Mouse (Mus musculus): ENCODE results near the gene Twf2. TPM values are rescaled to one million over a fixed set of nuclear protein-coding genes. Genes with fewer than 3 reads are reported as not detected.

The Twf2 gene
- polyA plus RNA-seq, 1 experiment = 29.7 TPM

DNA sequence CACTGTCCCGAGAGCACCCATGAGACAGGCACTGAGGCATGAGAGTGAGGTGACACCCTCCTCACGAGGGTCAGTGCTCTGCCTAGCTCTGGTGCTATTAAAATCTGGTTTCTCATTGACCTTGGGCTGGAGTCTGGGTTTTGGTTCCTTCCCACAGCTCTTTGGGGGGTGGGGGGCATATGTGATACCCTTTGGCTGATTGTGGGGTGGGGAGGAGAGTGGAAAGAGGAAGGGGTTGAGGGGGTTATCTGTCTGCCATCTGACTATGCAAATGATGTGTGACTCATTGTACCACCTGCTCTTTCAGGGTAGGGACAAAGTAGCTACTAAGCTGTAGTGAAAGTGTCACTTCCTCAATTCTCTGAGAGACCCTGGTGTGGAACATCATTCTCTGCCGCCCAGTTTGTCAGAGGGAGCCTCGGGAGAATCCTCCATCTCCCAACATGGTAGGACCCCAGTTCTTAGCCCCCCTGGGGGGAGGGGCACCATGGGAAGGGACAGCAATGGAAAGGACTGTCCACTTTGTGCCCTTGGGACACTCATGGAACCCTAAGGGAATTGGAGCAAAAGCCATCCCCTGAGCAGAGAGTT, 19.4 kb downstream of the Twf2 start, which contains the start of gene Tlr9:
Gene Tlr9, plus strand, starts transcription at position 338 of the 591 bp plus-strand sequence.
- H3K27me3 ChIP-seq (replicated peaks; ENCODE audit: control insufficient read depth, insufficient read depth, low read length) = no peaks in the 10 kb centered on the region
- 52% methylated on average over 4 of the region's 4 CpGs for WGBS
- H3K4me3 ChIP-seq (ENCODE audit: insufficient read depth, low read depth, low read length) = no peak within 1 kb of the TSS
- no peak for DNase-seq
- no peaks in the 10 kb centered on the region for H3K36me3 ChIP-seq (ENCODE audit: control insufficient read depth, insufficient read depth, low read length)
- peaks cover 6% of the 10 kb centered on the region; the same call in 1 of the 2 replicates for H3K4me1 ChIP-seq (ENCODE audit: control insufficient read depth, insufficient read depth, low read length)
- H3K27ac ChIP-seq (ENCODE audit: insufficient read depth, low read depth, low read length) = no peak within 1 kb of the TSS
- no peak for TF ChIP-seq POLR2A (IDR thresholded peaks at IDR 0.05; ENCODE audit: low read depth, low read length)
- no peak for TF ChIP-seq CTCF (conservative IDR thresholded peaks at IDR 0.05; ENCODE audit: insufficient read depth, insufficient read length, low read depth, low read length)

DNA sequence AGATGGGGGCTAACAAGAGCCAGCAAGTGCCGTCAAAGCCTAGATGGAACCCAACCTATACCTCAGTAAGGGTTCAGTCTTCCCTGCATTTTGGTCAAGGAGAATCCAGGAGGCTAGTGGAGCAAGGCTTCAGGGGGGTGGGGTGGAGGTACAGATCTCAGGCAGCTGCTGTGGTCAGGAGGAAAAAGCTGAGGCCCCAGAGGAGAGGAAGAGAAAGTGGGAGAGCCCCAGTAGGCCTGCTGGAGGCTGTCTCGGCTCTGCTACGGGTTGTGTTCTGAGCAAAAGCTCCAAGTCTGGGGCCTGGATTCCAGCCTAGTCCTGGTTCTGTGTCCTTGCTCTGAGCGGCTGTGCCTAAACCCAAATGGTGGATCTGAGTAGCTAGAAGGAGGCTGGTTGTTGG, 20.1 kb downstream of the Twf2 start:
- Histone ChIP-seq H3K36me3 (ENCODE audit: control insufficient read depth, insufficient read depth, low read length) (no peaks in the 10 kb centered on the region), H3K27ac (ENCODE audit: insufficient read depth, low read depth, low read length) (no peak overlapping the region), H3K4me1 (ENCODE audit: control insufficient read depth, insufficient read depth, low read length) (peaks cover 6% of the 10 kb centered on the region; the same call in 1 of the 2 replicates), H3K27me3 (replicated peaks; ENCODE audit: control insufficient read depth, insufficient read depth, low read length) (no peaks in the 10 kb centered on the region), H3K4me3 (ENCODE audit: insufficient read depth, low read depth, low read length) (no peak overlapping the region)
- 91% methylated on average over 4 of the region's 4 CpGs for WGBS
- no peak for DNase-seq
- TF ChIP-seq POLR2A (IDR thresholded peaks at IDR 0.05; ENCODE audit: low read depth, low read length) (no peak), CTCF (conservative IDR thresholded peaks at IDR 0.05; ENCODE audit: insufficient read depth, insufficient read length, low read depth, low read length) (no peak)

DNA sequence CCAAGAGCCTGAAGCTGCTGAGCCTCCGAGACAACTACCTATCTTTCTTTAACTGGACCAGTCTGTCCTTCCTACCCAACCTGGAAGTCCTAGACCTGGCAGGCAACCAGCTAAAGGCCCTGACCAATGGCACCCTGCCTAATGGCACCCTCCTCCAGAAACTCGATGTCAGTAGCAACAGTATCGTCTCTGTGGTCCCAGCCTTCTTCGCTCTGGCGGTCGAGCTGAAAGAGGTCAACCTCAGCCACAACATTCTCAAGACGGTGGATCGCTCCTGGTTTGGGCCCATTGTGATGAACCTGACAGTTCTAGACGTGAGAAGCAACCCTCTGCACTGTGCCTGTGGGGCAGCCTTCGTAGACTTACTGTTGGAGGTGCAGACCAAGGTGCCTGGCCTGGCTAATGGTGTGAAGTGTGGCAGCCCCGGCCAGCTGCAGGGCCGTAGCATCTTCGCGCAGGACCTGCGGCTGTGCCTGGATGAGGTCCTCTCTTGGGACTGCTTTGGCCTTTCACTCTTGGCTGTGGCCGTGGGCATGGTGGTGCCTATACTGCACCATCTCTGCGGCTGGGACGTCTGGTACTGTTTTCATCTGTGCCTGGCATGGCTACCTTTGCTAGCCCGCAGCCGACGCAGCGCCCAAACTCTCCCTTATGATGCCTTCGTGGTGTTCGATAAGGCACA, 22.7 kb downstream of the Twf2 start:
- Histone ChIP-seq H3K27ac (ENCODE audit: insufficient read depth, low read depth, low read length) (no peak overlapping the region), H3K36me3 (ENCODE audit: control insufficient read depth, insufficient read depth, low read length) (no peaks in the 10 kb centered on the region), H3K4me1 (ENCODE audit: control insufficient read depth, insufficient read depth, low read length) (peaks cover 6% of the 10 kb centered on the region; the same call in 1 of the 2 replicates), H3K4me3 (ENCODE audit: insufficient read depth, low read depth, low read length) (peak overlapping the region; percentile 11; the same call in 1 of the 2 replicates), H3K27me3 (replicated peaks; ENCODE audit: control insufficient read depth, insufficient read depth, low read length) (no peaks in the 10 kb centered on the region)
- DNase-seq = no peak
- no peak for TF ChIP-seq CTCF (conservative IDR thresholded peaks at IDR 0.05; ENCODE audit: insufficient read depth, insufficient read length, low read depth, low read length)
- no peak for TF ChIP-seq POLR2A (IDR thresholded peaks at IDR 0.05; ENCODE audit: low read depth, low read length)
- WGBS = 56% methylated on average over 24 of the region's 24 CpGs

DNA sequence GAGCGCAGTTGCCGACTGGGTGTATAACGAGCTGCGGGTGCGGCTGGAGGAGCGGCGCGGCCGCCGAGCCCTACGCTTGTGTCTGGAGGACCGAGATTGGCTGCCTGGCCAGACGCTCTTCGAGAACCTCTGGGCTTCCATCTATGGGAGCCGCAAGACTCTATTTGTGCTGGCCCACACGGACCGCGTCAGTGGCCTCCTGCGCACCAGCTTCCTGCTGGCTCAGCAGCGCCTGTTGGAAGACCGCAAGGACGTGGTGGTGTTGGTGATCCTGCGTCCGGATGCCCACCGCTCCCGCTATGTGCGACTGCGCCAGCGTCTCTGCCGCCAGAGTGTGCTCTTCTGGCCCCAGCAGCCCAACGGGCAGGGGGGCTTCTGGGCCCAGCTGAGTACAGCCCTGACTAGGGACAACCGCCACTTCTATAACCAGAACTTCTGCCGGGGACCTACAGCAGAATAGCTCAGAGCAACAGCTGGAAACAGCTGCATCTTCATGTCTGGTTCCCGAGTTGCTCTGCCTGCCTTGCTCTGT, 23.3 kb downstream of the Twf2 start:
- Histone ChIP-seq H3K4me1 (ENCODE audit: control insufficient read depth, insufficient read depth, low read length) (peaks cover 4% of the 10 kb centered on the region; the same call in 1 of the 2 replicates), H3K36me3 (ENCODE audit: control insufficient read depth, insufficient read depth, low read length) (no peaks in the 10 kb centered on the region), H3K27ac (ENCODE audit: insufficient read depth, low read depth, low read length) (no peak overlapping the region), H3K27me3 (replicated peaks; ENCODE audit: control insufficient read depth, insufficient read depth, low read length) (no peaks in the 10 kb centered on the region), H3K4me3 (ENCODE audit: insufficient read depth, low read depth, low read length) (peak overlapping the region; percentile 11; the same call in 1 of the 2 replicates)
- WGBS = 15% methylated on average over 34 of the region's 34 CpGs
- DNase-seq = no peak
- TF ChIP-seq CTCF (conservative IDR thresholded peaks at IDR 0.05; ENCODE audit: insufficient read depth, insufficient read length, low read depth, low read length) (no peak), POLR2A (IDR thresholded peaks at IDR 0.05; ENCODE audit: low read depth, low read length) (no peak)

DNA sequence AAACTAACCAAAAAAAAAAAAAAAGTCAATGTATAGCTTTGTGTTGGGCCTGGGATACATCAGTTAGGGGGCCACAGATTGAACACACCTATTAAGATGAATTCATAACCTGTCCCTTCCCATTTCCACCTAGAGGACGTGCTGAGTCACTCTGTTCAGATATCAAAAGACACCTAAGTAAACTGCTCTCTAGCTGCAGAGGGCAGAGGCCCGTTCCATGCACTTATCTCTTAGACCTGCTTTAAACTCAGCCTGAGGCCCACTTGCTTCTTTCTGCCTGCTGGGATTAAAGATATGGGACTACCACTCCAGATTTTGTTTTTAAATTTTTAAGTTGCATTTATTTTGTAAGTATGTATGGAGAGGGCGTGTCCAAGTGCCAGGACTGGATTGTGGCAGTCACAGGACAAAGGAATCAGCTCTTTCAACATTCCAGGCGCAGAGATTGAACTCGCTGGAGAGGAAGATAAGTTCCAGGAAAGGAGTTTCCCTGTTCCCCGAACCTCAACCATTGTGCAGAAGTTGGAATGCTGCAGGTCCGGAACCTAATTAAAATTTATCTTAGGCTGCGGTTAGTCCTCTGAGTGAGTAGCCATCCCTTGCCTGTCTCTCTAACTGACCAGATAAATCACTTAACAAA, 25.0 kb downstream of the Twf2 start:
- no peaks in the 10 kb centered on the region for H3K27me3 ChIP-seq (replicated peaks; ENCODE audit: control insufficient read depth, insufficient read depth, low read length)
- 66% methylated on average over 8 of the region's 8 CpGs for WGBS
- no peaks in the 10 kb centered on the region for H3K4me1 ChIP-seq (ENCODE audit: control insufficient read depth, insufficient read depth, low read length)
- H3K27ac ChIP-seq (ENCODE audit: insufficient read depth, low read depth, low read length) = no peak overlapping the region
- H3K36me3 ChIP-seq (ENCODE audit: control insufficient read depth, insufficient read depth, low read length) = no peaks in the 10 kb centered on the region
- no peak for DNase-seq
- H3K4me3 ChIP-seq (ENCODE audit: insufficient read depth, low read depth, low read length) = no peak overlapping the region
- no peak for TF ChIP-seq POLR2A (IDR thresholded peaks at IDR 0.05; ENCODE audit: low read depth, low read length)
- TF ChIP-seq CTCF (conservative IDR thresholded peaks at IDR 0.05; ENCODE audit: insufficient read depth, insufficient read length, low read depth, low read length) = no peak

DNA sequence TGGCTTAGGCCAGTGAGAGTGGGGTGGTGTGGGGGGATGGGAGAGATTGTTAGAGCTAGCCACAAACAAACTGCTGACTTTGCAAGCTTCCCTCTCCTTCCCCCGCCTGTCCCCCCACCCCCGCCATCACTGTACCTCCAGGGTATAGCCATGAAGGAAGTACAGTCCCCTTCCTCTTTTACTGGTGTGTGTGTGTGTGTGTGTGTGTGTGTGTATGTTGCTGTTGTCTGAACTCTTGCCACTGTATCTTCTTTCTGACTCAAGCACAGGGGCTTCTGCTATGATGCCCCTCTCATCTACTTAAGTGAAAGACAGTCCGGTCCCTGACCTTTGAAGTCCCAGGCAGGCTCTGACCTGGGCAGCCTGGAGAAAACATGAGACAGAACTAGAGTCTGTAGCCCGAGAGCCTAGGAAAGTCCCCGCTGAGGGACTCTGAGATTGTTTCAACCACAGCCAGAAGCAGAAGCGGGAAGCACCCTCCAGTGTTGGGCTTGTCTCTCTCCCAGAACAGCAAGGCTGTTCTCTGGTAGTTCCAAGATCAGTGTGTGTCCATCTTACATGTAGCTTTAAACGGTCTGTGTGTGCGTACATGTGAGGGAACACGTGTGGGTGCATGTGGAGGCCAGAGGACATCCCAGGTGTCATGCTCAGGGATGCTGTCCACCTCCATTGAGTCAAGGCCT, 27.3 kb downstream of the Twf2 start:
- Histone ChIP-seq H3K4me3 (ENCODE audit: insufficient read depth, low read depth, low read length) (no peak overlapping the region), H3K27me3 (replicated peaks; ENCODE audit: control insufficient read depth, insufficient read depth, low read length) (no peaks in the 10 kb centered on the region), H3K36me3 (ENCODE audit: control insufficient read depth, insufficient read depth, low read length) (peaks cover 2% of the 10 kb centered on the region; the same call in 1 of the 2 replicates), H3K27ac (ENCODE audit: insufficient read depth, low read depth, low read length) (0 out of 2 replicates have a peak overlapping the region, but pooled peaks have one; percentile 2), H3K4me1 (ENCODE audit: control insufficient read depth, insufficient read depth, low read length) (peaks cover 3% of the 10 kb centered on the region; the same call in 1 of the 2 replicates)
- no peak for DNase-seq
- TF ChIP-seq CTCF (conservative IDR thresholded peaks at IDR 0.05; ENCODE audit: insufficient read depth, insufficient read length, low read depth, low read length) = no peak
- no peak for TF ChIP-seq POLR2A (IDR thresholded peaks at IDR 0.05; ENCODE audit: low read depth, low read length)
- 63% methylated on average over 9 of the region's 9 CpGs for WGBS

Data from kidney, adult 2 months (tissue).